Mouse (Mus musculus) stomach, embryonic 16.5 days (tissue): ENCODE results near the gene Sipa1l3. TPM values are rescaled to one million over a fixed set of nuclear protein-coding genes. Genes with fewer than 3 reads are reported as not detected.

ENCODE experiments used
- ATAC-seq: fragments of 200-750 bp; cut with Nextera tagmentation; 2 replicates; pipeline ENCODE4 v1.8.0; 2017; ENCODE audit warnings: moderate number of reproducible peaks, moderate TSS enrichment; ENCODE audit not compliant: insufficient read depth, low FRiP score
- H3K27ac ChIP-seq: fragments of 300-500 bp; sonication (generic); 2 replicates; pipeline ENCODE4 v1.5.1; 2014; ENCODE audit warnings: low read length
- H3K27me3 ChIP-seq: fragments of 300-500 bp; sonication (generic); 2 replicates; pipeline ENCODE4 v1.6.1; 2014; ENCODE audit warnings: low read length, control low read depth, mixed read lengths; ENCODE audit not compliant: control insufficient read depth, insufficient read depth
- H3K36me3 ChIP-seq: fragments of 300-500 bp; sonication (generic); 2 replicates; pipeline ENCODE4 v1.6.1; 2014; ENCODE audit warnings: low read length; ENCODE audit not compliant: control insufficient read depth, insufficient read depth
- H3K4me1 ChIP-seq: fragments of 300-500 bp; sonication (generic); 2 replicates; pipeline ENCODE4 v1.6.1; 2014; ENCODE audit warnings: low read length, control low read depth, mixed read lengths; ENCODE audit not compliant: control insufficient read depth, insufficient read depth
- H3K4me2 ChIP-seq: fragments of 300-500 bp; sonication (generic); 2 replicates; pipeline ENCODE4 v1.6.1; 2014; ENCODE audit warnings: low read depth, low read length, mixed read lengths
- H3K4me3 ChIP-seq: fragments of 300-500 bp; sonication (generic); replicated peaks from 2 replicates; pipeline ENCODE4 v1.5.1; 2014; ENCODE audit warnings: mild to moderate bottlenecking, low read length
- H3K9ac ChIP-seq: fragments of 300-500 bp; sonication (generic); 2 replicates; pipeline ENCODE4 v1.6.1; 2014; ENCODE audit warnings: low read length
- H3K9me3 ChIP-seq: fragments of 300-500 bp; sonication (generic); replicated peaks from 2 replicates; pipeline ENCODE4 v1.6.1; 2016; ENCODE audit warnings: low read length, control low read depth; ENCODE audit not compliant: control insufficient read depth
- WGBS: fragments of 180-500 bp; shearing (Covaris S2); extraction: QIAGEN DNeasy Blood & Tissue Kit; methylation state at CpG from one replicate; pipeline ENCODE4 v1.1.7; 2014; 5-methylcytosine and 5-hydroxymethylcytosine counted together
- polyA plus RNA-seq: library from polyadenylated mRNA; unstranded; fragments of >200 nt; fragmentation: Nextera tagmentation; extraction: Ambion mirVana; gene quantifications from 2 replicates; pipeline ENCODE4 v1.2.1, GENCODE M21; 2015

Gene Sipa1l3
- polyA plus RNA-seq, 1 experiment from 2014 or later: 22.2 TPM

- Histone ChIP-seq H3K9ac (peak overlapping the region; percentile 79; the same call in 1 of the 2 replicates), H3K9me3 (no peaks in the 10 kb centered on the region), H3K36me3 (no peaks in the 10 kb centered on the region), H3K27me3 (peaks cover 9% of the 10 kb centered on the region; the same call in 1 of the 2 replicates), H3K4me2 (peak overlapping the region; percentile 81), H3K4me1 (peaks cover 9% of the 10 kb centered on the region; the same call in 1 of the 2 replicates), H3K27ac (peak overlapping the region; percentile 86), H3K4me3 (peak overlapping the region; percentile 60)
- WGBS: 40% methylated on average over 8 of the region's 8 CpGs
- ATAC-seq: no peak
Measured at GRCm38 (mm10) chr7:29279924-29280323, 238.5 kb downstream of the Sipa1l3 start.

DNA sequence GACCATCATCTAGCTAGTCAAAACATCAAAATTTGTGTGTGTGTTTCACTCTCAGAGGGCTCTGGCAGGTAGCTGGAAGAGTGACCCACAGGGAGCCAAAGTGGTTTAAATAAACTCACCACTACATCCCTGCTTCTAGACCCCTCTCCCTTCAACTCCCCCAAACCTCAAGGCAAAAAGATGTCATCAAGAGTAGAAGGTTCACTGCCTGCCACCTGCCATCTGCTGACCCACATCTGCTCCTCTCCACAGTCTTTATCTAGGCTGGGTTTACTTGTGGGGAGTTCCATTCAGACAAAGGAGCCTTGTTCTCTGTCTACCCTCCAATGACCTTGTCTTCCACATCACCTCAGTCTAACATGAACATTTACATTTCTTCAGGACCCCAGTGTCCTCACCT, 239.2 kb downstream of the Sipa1l3 start:
- peak overlapping the region; percentile 81 for H3K4me2 ChIP-seq
- H3K4me3 ChIP-seq: peak overlapping the region; percentile 60
- no peaks in the 10 kb centered on the region for H3K36me3 ChIP-seq
- H3K27me3 ChIP-seq: peaks cover 9% of the 10 kb centered on the region; the same call in 1 of the 2 replicates
- H3K27ac ChIP-seq: 0 out of 2 replicates have a peak overlapping the region, but pooled peaks have one; percentile 8
- no peak for ATAC-seq
- no peaks in the 10 kb centered on the region for H3K9me3 ChIP-seq
- peak overlapping the region; percentile 79; the same call in 1 of the 2 replicates for H3K9ac ChIP-seq
- peaks cover 12% of the 10 kb centered on the region; the same call in 1 of the 2 replicates for H3K4me1 ChIP-seq

DNA sequence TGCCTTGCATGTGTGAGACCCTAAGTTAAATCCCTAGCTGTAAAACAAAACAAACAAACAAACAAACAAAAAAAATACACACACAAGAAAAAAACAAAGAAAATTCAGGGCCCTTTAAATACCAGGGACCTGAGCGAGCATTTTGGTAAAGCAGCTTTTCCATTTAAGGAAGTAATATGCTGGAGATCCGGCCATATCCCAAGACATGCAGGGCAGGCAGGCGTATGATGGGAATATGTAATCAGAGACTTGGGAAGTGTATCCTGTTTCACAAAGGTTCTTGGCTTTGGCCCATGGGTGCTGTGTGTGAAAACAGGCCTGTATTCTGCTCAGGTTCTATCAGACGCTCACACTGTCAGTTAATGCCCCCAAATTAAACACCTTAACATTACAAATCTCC, 240.9 kb downstream of the Sipa1l3 start:
- no peaks in the 10 kb centered on the region for H3K36me3 ChIP-seq
- H3K4me1 ChIP-seq: peaks cover 12% of the 10 kb centered on the region; the same call in 1 of the 2 replicates
- H3K4me2 ChIP-seq: no peak overlapping the region
- H3K27ac ChIP-seq: no peak overlapping the region
- ATAC-seq: no peak
- H3K9me3 ChIP-seq: no peaks in the 10 kb centered on the region
- WGBS: 67% methylated on average over 4 of the region's 4 CpGs
- no peak overlapping the region for H3K9ac ChIP-seq
- no peak overlapping the region for H3K4me3 ChIP-seq
- peaks cover 8% of the 10 kb centered on the region; the same call in 1 of the 2 replicates for H3K27me3 ChIP-seq

DNA sequence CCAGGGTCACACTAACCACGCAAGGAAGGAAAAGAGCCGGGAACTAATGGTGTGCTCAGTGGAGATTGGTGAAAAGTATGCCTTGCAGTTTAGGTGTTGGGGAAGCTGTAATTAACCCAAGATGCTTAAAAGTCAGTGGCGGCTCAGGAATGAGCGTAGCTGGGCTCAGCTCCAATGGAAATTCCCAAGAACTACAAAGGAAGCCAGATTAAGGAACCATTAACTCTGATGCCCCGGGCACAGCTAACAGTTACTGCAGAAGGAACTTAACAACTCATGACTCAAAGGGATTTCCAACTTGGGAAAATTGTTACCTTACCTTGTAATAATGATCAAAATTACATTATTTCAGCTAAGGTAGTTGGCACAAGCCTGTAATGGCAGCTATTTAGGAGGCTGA, 241.7 kb downstream of the Sipa1l3 start:
- WGBS: 77% methylated on average over 5 of the region's 5 CpGs
- Histone ChIP-seq H3K27me3 (0 out of 2 replicates have a peak, but pooled peaks cover 3% of the 10 kb centered on the region), H3K27ac (no peak overlapping the region), H3K36me3 (no peaks in the 10 kb centered on the region), H3K9ac (no peak overlapping the region), H3K4me3 (no peak overlapping the region), H3K4me1 (peaks cover 11% of the 10 kb centered on the region; the same call in 1 of the 2 replicates), H3K4me2 (no peak overlapping the region), H3K9me3 (no peaks in the 10 kb centered on the region)
- no peak for ATAC-seq

DNA sequence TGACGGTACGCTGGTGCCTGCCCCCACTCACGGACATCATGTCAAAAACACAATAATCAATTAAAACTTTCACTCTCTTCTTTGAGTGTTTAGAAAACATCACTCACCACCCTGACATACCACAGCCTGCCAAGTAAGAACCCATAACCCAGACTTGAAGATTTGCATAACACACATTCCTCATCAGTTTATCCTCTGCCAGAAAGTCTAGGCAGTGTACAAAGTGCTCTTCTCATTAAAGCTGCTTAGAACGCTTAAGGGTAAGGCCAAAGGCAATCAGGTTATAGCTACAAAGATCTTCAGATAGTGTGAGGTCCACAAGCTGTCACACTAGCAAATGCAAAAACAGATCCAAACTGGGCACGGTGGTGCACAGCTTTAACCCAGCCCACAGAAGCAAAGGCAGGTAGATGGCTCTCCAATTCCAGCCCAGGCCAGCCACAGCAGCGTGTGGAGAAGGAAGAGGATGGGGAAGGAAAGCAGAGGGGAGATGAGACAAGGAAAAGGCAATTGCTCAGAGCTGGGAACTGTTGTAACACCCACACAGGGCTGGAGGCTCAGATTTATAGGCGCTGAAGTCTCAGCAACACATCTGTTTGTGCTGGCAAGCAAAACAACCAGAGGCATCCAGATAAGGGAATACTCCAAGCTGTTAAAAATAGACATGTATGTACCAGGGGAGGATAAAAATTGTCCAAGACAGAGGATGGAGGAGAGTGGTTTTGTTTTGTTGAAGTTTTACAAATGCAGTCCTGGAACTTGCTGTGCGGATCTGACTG, 246.6 kb downstream of the Sipa1l3 start:
- Histone ChIP-seq H3K4me1 (peaks cover 32% of the 10 kb centered on the region), H3K9me3 (no peaks in the 10 kb centered on the region), H3K9ac (peak overlapping the region; percentile 4), H3K27ac (peak overlapping the region; percentile 39), H3K4me3 (no peak overlapping the region), H3K4me2 (no peak overlapping the region), H3K27me3 (no peaks in the 10 kb centered on the region), H3K36me3 (no peaks in the 10 kb centered on the region)
- 55% methylated on average over 8 of the region's 8 CpGs for WGBS
- ATAC-seq: peak; percentile 2; the same call in 1 of the 2 replicates

- no peak for ATAC-seq
- 74% methylated on average over 4 of the region's 4 CpGs for WGBS
- H3K27me3 ChIP-seq: no peaks in the 10 kb centered on the region
Measured at GRCm38 (mm10) chr7:29270445-29270844, 248.0 kb downstream of the Sipa1l3 start.

More at GRCm38 (mm10) chr7:29270445-29270844, 248.0 kb downstream of the Sipa1l3 start:
- Histone ChIP-seq H3K27ac (peak overlapping the region; percentile 52), H3K9ac (no peak overlapping the region), H3K36me3 (no peaks in the 10 kb centered on the region), H3K4me3 (no peak overlapping the region), H3K4me1 (peaks cover 31% of the 10 kb centered on the region), H3K4me2 (no peak overlapping the region), H3K9me3 (no peaks in the 10 kb centered on the region)

Other genes with a start within 250 kb of the Sipa1l3 start
- 399 and 413 TPM in 2 replicates for gene Spint2, start 236.7 kb downstream of the Sipa1l3 start, polyA plus RNA-seq
- gene Ppp1r14a, start 229.3 kb downstream of the Sipa1l3 start, polyA plus RNA-seq: 46.8 and 48.8 TPM in 2 replicates
- 5.3 and 5.9 TPM in 2 replicates for gene Dpf1, start 214.7 kb downstream of the Sipa1l3 start, polyA plus RNA-seq
- 0.14 TPM in 1 of 2 replicates, not detected in the other for gene Catsperg2, start 208.4 kb upstream of the Sipa1l3 start, polyA plus RNA-seq
- gene Zfp84, start 249.9 kb upstream of the Sipa1l3 start, polyA plus RNA-seq: 11.8 and 12.4 TPM in 2 replicates